Mouse (Mus musculus): Measurements from ENCODE around the gene Hacl1.

Hacl1 gene

GRCm38 (mm10) chr14:31640890-31641505, at the start of gene Hacl1, which contains the start of gene Btd:
Gene Hacl1 (minus strand): TSS chr14:31641286.
Gene Btd (plus strand): TSS chr14:31641028.
- DNase-seq (ENCODE audit: low spot score), result peak; percentile 96

- no peak for DNase-seq (ENCODE audit: low spot score)
Observed at GRCm38 (mm10) chr14:31686231-31686630, 45.1 kb upstream of the Hacl1 start.

DNA sequence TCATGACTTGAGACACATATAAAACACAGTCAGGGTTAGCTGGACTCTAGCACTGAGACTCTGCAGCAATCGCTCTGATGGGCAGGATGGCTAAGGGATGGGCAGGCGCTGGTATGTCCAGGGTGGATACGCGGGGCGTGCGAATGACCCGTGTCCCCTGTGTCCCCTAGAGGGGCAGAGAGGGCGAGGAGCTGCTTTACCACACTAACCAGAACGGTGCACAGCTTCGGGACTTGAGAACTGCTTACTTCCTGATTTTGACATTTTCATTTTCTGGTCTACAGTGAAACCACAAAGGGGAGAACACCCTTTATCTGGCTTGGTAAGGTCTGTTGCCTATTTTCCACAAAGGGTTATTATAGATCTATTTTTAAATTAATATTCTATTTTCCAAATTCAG, 44.6 kb upstream of the Hacl1 start:
- DNase-seq (ENCODE audit: low spot score), result no peak

DNA sequence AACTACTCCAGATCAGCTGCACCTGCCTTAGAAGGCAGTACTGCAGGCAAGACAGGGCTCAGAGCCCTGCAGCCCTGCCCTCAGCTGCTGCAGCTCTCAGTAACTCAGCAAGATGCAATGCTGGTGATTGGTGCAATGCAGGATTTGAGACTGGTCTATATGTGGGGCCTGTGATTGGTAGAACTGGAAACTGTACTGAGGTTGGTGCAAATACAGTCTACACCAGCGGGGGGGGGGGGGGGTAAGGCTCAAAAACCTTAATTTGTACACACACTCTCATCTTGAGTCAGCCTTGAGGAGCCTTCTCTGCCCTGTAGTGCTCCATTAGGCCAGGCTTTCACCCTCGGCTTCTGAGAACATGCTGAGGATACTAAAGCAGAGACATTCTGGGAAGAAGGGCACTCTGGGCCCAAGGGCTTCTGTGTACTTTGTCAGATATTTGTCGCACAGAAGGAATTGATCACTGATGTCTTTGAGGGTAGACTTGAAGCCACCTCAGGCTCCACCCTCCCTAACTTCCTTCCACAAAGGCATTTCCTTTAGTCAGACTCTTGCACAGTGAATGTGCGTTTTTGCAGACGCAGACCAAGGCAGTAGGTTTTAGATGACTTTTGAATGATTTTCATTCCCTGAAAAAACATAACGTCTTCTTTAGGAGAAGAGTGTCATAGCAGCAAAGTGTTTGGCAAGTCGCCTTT, 43.4 kb upstream of the Hacl1 start:
- DNase-seq (ENCODE audit: low spot score), result no peak

GRCm38 (mm10) chr14:31683610-31684009, 42.5 kb upstream of the Hacl1 start:
- no peak for DNase-seq (ENCODE audit: low spot score)

DNA sequence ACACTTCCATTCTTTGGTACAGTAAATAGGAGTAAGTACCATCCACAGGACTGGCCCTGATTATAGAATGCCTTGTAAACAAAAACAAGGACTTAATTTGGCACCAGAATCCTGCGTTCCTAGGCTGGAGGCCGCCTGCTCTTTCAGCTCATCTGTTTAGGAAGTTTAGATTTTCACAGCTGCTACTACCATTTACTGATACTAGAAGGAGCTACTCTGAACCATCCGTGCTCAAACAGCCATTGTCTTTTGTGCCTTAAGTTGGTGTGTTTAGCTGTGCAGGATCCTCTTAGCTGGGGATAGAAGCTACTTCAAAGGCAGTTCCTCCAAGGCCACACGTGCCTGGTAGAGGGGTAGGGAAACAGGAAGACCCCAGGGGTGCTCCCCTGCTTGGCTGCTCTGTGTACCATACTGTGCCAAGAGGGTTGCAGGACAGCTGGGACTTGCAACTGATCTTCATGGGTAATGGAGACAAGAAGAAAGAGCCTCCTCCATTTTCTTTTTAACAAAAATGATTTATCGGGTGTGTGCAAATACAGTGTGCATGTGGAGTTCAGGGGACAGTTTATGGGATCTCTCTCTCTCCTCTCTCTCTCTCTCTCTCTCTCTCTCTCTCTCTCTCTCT, 41.0 kb upstream of the Hacl1 start:
- no peak for DNase-seq (ENCODE audit: low spot score)

DNA sequence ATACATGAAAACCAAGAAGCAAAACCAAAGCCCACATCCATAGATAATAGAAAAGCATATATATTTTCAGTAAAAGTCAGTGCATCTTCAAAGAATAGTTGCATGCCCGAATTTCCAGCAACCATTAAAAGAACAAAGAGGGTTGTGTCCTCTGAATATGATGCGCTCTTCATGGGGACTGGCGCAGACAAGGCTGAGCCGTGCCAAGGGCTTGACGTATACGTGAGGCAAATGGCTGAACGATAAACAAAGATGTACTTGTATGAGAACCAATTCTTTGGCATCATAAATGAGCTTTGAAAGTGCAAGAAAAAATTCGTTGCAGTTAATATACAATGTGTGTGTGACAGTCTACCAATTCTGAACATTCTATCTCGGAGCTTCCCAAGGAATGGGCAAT, 40.2 kb upstream of the Hacl1 start:
- no peak for DNase-seq (ENCODE audit: low spot score)

DNA sequence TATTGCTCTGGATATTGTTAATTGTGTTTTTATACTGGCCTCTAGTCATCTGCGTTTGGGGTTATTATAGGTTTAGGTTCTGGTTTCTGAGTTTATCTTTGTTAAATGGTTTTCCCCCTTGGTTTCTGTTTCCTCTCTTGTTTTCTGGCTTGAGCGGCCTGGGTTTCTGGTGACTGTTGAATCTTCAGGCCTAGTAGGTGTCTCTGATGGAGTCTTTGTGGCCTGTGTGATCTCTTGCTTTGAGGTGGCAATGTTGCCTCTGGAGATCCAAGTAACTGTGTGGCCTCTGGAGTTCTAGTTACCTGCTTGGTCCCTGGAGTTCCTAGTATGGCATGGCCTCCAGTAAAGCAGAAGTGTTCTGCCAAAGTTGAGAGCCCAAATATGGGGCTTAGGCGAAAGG, 39.6 kb upstream of the Hacl1 start:
- DNase-seq (ENCODE audit: low spot score), result no peak

DNA sequence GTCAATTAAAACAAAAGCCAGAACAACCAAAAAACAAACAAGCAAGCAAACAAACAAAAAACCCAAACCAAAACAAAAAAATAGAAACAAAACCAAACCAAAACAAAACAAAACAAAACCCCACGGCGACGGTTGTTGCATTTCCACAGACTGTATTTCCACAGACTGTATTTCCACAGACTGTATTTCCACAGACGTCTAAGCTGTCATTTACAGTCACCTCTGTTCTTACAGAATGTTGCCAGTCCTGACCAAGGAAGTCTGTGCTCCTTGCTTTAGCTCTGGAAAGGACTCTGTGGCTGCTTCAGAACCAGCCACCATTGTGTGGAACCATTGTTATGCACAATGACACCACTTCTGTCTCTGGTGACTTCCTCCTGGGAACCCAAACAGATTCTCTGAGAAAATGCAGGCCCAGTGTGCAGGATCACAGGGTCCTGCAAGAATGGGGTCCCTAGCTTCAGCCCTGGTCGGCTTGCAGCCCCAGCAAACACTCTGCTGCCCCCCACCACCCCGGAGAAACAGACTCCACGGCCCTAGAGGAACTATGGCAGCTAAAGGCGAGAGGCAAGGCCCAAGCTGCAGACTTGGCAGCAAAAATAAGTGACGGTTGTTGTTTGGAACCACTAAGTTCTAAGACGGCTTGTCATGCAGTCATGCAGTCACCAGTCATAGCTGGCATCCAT, 30.7 kb upstream of the Hacl1 start:
- DNase-seq (ENCODE audit: low spot score), result no peak

DNA sequence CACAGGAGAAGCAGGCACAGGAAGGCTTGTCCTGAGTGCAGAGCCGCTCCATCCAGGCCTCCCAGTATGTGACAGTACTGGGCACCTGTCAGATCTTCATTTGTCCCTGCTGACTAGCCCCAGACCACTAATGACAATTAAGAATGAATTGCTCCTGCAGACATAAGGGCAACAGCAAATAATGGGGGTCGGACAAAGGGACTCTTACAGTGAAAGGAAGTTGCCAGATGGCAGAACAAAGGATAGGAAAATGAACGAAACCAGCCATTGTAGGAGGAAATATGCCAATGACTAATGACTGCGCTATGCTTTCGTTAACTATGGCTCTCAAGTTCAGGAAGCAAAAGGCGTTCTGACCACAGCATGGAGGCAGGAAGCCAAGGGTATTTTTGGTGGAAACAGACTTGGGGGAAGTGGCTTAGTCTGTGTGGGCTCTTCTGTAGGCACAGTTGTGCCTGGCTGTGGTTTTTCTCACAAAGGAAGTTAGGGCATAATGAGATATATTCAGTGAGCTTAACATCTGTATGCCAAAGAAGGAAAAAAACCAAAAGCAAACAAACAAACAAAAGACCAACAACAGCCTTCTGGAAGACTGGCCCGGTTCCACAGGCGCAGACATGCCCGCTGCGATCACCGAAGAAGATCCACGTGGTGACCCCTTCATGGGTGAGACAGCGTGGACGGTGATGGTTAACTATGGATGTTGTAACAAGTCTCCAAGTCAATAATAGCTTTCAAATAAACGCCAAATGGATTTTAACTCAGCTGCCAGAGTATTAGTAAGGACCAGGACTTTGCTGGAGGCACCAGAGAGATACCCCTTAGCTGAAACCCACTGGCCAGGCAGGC, 28.8 kb upstream of the Hacl1 start:
- DNase-seq (ENCODE audit: low spot score), result no peak

DNA sequence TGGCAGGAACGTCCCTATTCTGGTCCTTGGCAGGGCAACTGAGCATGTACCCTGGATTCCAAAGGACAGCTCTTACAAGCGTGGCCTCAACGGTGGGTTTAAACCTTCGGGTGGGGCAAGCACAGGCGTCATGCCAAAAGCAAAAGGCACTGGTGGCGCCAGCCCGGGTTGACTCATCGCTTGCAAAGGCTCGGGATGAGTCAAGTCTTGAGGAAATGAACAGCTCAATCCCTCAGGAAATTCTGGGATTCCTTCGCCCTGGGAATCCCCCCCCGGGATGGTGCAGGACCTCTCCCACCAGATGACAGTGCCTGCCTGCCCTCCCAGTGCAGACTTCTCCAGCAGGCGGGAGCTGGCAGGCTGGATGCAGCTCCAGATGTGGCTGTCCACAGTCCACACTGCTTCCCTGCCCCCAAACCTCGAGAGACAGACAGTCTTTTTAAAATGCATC, 28.1 kb upstream of the Hacl1 start:
- DNase-seq (ENCODE audit: low spot score), result no peak

DNA sequence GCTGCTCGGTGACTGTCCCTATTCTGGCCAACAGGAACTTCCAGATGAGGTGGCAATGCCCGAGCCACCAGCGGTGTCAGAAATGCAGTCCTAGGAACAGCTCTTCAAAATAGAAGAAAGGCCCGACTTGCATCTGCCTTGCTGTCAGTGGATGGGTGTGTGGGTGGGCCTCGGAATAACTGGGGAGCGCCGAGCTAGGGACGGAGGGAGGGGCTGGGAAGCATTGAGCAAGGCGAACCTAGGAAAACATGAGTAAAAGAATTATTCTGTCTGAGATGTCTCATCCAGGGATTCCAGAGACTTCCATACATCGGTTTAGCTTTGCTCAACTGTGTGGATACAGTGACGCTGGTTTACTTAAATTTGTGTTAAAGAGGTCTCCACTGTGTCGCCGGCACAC, 27.2 kb upstream of the Hacl1 start:
- DNase-seq (ENCODE audit: low spot score), result no peak

DNA sequence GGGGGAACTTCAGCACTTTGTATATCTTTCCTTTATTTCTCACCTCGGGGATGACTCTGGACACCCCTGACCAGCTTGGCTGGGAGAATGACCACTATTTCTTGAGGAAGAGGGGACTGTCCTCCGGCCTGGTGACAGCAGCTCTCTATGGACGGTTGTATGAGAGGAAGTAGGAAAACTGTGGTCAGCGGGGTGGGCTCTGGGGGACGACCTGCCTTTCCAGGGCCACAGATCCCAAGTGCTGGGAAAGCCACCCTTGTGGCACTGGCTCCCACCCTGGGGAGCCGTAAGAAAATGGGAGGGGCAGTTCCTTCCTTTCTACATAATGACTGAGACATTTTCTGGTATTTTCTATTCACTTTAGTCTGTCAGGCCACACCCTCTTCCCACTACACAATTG, 26.7 kb upstream of the Hacl1 start:
- no peak for DNase-seq (ENCODE audit: low spot score)

GRCm38 (mm10) chr14:31666931-31667705, 26.0 kb upstream of the Hacl1 start:
- no peak for DNase-seq (ENCODE audit: low spot score)

- no peak for DNase-seq (ENCODE audit: low spot score)
Observed at GRCm38 (mm10) chr14:31665566-31665940, 24.5 kb upstream of the Hacl1 start.

DNA sequence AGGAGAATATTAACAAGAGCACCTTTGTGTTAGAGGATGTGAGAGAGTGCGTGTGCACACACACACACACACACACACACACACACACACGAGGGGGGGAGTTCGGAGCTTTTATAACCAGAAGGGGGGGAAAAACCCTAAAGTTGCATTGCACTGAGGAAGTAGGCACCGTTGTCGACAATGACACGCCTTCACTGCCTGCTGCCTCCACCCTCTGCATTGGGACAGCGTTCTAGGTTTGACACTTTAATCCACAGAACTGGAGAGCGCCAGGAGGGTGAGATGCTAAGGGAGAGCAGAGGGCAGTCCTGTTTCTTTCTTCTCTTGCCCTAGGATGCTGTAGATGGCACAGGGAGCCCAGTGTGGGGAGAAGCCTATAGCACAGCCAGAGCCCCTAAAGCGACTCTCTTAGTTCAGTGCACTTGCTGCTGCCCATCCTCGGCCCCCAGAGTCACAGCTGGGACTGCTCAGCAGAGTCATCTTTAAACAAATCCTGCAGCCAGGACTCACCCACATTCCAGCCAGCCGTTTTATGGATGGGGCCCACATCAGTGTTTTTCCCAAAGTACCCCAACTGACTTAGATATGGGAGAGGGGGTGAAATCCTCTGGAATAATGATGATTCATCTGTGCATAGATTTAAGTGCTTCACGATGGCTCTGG, 23.9 kb upstream of the Hacl1 start:
- no peak for DNase-seq (ENCODE audit: low spot score)

DNA sequence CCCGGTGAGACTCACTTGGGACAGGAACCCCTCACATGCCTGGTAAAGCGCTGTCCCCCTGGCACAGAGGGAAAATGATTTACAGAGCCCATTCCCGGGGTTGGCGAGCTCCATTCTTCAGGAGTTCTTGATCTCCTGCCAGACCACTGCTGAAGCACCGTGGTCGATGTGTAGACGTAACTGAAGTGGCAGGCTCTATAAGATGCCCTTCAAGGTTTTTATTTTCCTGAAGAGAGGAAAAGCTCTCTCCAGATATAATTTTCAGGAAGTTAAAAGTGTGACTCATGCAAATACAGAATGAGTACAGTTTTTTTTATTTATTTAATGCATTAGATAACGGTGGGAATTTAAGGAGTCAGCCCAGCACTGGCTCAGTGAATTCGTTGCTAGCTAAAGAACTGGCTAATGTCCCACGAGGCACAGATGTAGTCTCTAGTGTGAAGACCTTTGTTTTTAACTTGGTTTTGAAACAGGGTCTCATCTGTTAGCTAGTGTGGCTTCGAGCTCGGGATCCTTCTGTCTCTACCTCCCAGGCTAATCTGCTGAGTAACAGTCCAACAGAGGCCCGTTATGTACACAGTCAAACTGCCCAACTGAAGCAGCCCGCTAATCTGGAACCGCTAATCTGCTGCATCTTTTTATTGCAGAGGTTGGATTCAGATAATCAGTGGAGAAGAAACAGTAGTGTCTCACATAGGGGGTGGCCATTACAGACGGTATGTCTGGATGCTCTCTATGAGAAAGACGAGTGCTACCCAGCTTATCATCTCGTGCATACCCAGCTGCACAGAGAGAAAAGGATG, 23.2 kb upstream of the Hacl1 start:
- no peak for DNase-seq (ENCODE audit: low spot score)

DNA sequence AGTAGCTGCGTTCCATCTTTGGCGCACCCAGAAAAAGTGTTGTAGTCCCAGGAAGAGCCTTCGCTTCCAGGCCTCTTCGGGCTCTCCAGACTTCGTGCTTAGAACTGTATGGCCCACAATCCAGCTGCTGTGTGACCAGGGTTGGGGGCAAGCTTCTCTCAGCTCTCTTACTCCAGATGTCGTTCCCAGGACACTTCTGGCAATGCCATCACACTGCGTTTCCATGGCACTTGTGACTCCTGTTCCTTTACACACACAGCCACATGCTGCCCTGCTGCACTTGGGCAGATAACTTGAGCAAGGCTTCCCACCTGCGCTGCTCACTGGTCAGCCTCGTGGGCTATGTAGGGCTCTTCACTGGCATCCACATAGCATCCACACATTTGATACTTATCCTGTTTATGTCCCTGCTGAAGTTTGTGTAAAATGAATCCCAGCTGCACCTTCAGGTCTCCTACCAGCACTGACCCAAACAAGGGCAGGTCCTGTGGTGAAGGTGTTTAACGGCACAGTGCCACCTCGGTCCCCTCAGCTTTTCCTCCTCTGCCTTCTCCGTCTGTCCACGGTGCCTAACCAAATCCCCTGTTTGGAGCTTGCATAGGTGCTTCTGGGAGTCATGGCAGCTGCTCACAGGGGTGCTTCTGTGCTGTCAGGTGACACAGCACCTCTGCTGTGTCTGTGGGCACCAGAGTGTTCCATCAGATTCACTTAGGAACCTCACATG, 22.5 kb upstream of the Hacl1 start:
- DNase-seq (ENCODE audit: low spot score), result no peak

All from yolk sac, embryonic 10.5 days (tissue).